Mouse (Mus musculus) olfactory bulb, adult 2 months (tissue): ENCODE results near the gene Bbip1.

Experiments used
- CTCF ChIP-seq: fragments of 200-500 bp; IDR thresholded peaks from 2 replicates; pipeline ENCODE4 v1.5.1; 2012; ENCODE audit warnings: low read depth, mild to moderate bottlenecking, low read length, moderate library complexity; ENCODE audit not compliant: insufficient read depth
- POLR2A ChIP-seq: fragments of 200-500 bp; IDR thresholded peaks from 2 replicates; pipeline ENCODE4 v1.6.1; 2012; ENCODE audit warnings: mild to moderate bottlenecking, low read depth, low read length, moderate library complexity; ENCODE audit not compliant: insufficient read depth

DNA sequence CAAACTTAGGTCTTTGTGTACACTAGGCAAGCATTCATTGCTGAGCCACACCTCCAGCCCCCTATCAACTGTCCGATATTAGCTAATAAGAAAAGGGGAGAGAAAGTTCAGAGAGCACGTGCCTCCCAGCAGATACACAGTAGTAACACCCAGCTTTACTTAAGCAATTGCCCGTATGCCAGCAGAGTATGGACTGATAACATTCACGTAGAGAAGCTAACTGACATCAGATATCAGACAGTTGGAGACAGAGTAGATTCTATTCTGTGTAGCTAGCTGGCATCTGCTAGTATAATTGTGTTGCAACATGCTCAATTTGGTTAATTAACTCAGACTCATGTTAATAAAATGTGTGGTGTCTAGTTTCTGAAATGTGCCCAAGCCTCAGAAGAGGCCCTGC lies 3.3 kb downstream of the Bbip1 start:
- TF ChIP-seq POLR2A = no peak
- TF ChIP-seq CTCF = no peak
